Mouse (Mus musculus) T-cell, adult 2 months (primary cell): Measurements from ENCODE around the gene Msi2.

ENCODE experiments used
- DNase-seq: peaks from one replicate; pipeline ENCODE4 v3.0.0; 2022; ENCODE audit warnings: low spot score

The Msi2 gene

DNA sequence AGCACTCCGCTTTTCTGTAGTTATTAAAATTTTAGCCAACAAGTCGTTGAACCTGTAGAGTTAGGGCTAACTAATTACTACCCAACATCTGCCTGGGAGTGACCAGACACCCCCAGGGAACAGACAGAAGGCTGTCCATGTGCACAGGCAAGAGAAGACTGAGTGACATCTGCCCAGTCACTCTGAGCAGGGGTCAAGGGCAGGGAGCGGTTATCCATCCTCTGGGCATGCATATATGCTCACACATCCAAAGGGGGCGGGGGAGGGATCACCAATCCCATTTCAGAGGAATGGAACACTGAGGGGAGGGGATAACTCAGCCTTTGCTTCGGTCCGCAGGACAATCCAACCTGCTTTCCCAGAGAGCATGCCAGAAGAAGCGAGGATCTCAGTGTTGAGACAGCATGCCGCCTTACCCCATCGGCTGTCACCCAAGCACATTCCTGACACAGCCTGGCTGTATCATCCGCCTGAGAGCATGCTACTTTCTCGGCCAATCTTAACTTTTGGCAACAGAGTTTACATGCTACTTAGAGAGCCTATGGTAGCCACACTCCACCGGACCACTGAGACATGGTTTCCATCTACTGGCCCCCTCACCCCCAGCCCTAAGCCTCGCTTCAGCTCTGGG is 179.5 kb downstream of the Msi2 start:
- DNase-seq, result no peak

DNA sequence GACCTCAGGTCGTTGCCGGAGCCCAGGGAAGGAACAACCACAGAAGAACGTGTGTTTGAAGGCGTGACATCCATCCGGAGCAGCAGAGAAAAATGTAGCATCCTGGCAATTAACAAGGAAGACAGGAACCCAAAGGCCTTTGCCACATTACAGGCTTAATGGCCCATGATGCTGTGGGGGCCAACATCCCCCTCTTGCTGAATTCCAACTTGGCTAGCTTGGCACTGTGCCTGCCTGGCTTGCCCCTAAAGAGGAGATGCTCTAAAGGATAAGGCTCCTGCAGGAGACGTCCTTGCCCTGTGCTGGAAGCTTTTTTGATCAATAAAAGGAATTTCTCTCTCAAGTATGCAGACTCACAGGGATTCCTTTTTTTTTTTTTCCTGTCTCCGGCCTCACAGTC is 181.0 kb downstream of the Msi2 start:
- no peak for DNase-seq

DNA sequence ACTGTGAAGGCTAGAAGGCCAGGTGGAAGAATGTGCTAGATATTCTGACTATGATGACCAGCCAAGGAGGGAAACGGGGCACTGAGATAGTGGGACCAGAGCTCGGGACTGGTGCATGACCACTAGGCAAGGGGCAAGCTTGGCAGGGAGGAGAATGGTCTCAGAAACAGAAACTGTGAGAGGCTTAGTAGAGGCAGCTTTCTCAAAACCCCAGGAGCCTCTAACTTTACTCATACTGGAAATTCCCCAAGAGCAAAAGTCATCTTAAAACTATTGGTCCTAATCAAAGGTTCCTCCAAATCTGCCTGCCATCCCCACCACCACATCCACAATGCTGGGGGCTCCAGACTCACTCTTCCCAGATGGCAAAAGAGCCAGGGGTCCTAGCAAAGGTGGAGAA is 181.5 kb downstream of the Msi2 start:
- no peak for DNase-seq

DNA sequence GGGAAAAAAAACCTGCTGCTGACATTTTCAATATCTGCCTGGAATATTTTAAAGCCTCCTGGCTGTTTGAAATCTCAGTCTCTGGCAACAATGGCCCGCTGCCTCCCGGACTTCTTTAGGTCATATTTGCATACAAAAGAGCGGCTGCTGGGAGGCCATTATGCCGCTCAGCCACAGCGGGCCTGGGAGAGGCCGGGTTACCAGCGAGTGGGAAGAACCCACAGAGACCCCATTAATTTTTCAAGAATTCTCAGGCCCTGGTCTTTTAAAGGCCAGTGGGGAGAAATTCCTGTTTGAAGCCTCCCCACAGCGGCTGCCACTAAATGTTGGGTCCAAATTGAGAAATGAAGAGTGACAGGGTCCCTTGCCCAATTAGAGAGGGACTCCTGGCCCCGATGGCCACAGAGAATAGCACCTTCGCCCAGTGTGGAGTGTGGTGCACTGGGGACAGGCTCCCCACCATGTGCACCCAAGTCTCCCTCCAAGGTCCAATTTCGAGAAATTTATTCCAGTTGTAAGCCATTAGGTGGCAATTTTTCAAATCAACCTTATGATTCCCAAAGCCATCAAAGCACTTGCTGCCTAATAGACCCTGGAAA is 183.9 kb downstream of the Msi2 start:
- DNase-seq, result no peak

DNA sequence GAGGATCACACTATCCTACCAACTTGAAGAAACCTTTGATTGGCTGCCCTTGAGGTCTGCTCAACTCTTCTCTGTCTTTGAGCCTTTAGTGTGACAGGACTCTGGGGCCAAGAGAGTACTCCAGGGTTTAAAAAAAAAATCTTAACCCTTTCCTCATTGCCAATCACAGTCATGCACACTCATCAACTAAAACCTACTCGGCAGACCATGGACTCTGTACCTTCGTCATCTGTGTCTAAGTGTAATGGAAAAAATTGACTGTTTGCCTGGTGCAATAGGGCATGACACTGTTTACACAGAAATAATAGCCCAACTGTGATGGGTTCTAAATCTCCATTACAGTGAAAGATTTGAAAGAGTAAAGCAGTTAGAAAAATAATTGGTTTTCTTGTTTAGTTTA is 186.3 kb downstream of the Msi2 start:
- no peak for DNase-seq

DNA sequence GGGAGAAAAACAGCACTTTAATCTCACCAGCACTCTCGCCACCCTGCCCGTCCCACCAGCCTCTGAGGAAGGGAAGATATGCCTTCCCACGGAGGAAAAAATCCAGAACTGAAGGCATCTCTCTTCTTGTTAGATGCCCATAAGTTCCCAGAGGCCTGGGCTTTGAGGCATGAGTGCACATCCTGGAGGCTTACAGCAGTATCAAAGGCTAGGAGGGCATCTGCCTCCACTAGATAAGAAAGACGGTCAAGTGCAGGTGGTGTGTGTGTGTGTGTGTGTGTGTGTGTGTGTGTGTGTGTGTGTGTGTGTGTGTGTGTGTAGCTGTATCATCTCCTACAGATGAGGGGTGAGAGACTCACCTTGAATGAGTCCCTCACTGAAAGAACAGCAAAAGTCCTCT is 188.3 kb downstream of the Msi2 start:
- DNase-seq, result no peak

DNA sequence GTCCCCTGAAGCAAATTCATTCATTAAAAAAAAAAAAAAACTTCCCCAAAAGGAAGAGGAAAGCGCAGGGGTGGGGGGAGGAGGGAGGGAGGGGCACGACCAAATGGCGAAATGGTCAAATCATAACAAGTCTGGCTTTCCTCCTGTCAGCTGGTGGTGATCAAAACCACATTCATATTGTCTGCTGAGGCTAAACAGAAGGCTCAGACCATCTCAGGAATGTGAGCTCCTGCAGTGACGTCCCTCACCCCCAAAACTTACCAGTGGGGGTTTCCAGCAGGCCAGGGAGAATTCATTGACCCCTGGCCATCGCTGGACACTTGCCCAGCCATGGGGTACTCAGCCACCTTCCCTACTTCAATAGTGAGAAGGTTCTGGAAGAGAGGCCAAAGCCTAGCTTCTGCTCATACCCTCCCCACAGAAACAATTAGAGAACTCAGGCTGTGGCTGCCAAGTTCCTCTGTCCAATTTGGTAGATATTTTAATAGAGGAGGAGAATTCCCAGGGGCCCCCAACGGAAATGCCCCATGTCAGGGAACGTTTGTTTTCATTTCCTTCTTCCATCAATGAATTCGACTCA is 189.7 kb downstream of the Msi2 start:
- no peak for DNase-seq

DNA sequence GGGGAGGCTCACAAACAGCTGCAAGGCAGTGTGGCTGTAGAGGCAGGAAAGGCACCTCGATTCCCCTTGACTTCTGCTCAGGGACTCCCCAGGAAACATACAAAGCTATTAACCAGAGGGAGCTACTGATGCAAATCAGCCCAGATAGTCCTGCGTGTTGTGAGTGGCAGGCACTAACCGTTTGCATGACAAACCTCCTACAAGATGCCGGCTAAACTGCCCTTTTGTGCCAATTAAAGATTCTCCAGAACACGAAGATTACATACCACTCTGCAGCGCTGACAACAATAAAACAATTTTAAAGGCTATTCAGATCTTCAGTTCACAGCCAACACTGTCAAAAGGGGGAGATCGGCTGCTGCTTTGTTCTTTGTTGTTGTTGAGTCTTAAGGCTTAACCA is 191.6 kb downstream of the Msi2 start:
- no peak for DNase-seq

DNA sequence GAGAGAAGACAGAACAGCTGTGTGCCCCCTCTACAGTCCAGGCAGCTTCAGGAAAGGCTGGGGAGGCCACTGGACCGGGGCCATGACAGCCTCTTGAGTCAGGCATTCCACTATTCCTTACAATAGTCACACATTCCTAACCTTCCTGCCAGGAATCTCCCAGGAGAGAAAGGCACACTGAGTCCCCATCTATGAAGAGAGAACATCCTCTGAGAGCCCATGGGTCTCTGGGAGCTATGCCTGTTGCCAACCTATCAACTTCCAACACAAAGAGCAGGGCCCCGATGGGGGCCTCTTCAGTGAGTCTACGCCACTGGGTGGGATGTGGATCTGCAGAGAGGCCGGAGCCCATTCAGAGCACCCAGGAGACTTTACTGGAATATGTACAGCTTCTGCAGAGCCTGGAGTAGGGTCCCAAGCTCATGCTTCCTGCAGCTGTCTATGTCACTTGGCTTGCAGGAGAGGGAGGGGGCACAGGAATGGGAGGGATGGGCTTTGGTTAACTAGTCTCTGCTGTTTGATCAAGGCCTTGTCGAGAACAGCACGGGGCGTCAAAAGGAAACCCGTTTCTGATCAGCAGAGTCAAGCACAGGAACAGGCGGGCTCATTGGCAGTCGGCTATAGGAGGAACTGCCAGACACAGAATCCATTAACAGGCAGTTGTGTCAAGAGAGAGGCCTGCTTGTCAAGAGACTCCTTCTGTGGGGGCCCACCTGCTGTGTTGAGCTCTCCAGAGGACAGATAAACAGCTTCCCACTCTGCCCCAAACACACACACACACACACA is 193.3 kb downstream of the Msi2 start:
- no peak for DNase-seq

DNA sequence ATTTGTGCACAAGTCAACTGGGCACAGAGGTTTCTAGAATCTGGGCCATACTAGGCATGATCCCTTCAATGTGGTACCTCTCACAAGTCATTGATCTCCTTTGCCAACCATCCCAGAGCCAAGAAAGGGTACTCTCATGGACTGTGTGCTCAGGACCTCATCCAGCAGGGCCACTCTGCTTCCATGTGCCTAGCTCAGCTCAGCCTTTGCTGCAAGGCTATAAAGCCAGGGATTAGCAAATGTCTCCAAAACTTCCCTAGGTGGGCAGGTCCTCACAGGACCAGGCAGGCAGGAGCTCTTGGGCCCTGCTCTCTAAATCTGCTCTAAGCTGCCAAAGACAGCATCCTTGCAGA is 193.9 kb downstream of the Msi2 start:
- no peak for DNase-seq

DNA sequence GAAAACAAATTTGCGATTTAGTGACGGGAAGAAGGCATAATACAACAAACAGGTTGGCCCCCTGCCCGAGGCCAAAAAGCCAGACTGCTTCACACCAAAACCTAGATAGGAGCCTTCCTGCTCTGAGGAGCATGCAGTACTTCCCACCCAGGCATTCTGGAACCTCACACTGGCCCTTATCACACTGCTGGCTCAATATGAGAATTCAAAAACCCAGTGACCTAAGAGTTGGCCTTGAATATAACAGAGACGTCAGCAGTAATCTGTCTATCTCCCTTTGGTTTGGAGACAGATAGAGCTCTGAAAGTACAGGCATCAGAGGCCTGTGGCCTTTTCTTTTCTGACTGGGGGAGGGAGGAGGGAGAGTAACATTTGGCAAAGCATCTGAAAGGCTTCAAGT is 194.4 kb downstream of the Msi2 start:
- no peak for DNase-seq

DNA sequence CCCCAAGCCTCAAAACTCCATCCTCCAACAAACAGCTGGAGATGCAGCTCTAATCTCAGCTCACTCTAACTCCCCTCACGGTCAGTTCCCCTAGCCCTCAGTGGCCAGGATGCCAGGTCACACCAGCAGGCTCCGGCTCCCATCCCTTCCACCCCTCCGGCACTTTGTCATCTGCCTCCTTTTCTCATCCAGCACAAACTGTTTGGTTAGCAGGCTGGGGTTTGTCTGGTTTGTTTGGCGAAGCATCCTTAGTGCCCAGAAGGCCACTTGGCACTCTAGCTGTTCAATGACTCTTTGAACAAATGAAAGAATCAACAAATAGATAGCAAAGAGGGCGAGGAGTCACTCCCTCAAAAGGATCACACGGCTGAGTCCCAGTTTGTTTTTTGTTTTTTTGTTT is 194.8 kb downstream of the Msi2 start:
- no peak for DNase-seq

DNA sequence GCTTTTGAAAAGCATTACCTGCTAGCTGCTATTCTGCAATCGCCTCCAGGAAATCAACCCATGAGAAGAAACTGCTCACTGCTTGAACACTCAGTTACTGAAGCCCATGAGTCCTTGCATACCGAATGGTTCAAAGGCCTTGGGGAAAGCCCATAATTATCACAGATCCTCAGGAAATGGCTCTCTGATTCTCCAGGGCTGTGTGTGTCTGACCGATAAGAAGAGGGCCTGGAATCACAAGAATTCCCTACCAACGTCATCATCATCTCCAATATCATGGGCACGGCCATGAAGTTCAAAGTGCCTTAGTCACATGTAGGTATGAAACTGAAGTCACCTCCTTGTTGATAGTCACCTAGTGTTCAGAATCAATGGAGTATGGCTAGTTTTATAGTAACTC is 196.2 kb downstream of the Msi2 start:
- DNase-seq, result no peak

DNA sequence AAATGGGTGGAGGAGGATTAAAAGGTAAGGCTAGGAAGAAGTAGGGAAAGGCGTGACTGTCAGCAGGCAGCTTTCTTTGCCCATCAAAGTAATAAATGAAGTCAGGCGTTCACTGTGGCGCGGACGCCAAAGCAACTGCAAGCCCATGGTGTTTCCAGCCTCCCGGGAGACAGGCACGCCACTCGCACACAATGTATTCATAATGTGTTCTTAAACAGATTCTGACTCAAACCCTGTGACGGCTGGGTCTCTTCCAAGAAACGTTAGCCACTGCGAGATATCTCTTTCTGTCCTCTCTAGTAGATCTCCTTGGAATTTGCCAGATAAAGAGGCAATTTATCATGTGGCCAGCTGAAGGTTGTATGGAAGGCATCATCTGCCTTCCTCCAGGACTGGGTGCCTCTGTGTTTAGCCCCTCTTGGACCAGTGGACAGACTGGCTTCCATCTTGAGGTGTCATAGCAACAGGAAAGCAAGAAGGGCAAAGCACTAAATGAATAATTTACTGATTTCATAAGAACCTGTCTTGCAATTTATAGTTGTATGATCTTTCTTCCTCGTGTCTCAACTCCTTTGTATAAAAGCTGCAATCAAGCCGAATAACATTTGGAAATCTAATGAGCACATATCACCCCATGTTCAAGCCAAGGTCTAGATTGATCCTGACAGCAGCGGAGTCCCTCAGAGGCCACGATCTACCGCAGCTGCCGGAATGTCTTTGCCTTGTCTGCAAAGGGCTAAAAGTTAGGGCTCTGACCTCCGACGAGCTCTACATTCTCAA is 197.2 kb downstream of the Msi2 start:
- DNase-seq, result no peak

DNA sequence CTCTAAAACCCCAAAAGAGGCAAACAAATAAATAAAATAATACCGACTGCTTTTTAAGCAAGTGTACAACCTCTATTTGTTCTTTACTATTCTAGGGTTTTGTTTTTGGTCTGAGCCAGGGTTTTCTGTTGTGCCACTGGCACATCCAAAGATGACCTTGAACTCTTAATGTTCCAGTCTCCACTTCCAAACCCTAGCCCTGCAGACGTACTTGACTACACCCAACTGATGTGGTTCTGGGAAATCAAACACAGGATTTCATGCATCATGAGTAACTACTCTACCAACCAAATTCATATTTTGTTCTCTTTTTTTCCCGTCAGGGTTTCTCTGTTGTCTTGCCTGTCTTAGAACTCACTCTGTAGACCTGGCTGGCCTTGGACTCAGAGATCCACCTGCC is 200.0 kb downstream of the Msi2 start:
- DNase-seq, result no peak

DNA sequence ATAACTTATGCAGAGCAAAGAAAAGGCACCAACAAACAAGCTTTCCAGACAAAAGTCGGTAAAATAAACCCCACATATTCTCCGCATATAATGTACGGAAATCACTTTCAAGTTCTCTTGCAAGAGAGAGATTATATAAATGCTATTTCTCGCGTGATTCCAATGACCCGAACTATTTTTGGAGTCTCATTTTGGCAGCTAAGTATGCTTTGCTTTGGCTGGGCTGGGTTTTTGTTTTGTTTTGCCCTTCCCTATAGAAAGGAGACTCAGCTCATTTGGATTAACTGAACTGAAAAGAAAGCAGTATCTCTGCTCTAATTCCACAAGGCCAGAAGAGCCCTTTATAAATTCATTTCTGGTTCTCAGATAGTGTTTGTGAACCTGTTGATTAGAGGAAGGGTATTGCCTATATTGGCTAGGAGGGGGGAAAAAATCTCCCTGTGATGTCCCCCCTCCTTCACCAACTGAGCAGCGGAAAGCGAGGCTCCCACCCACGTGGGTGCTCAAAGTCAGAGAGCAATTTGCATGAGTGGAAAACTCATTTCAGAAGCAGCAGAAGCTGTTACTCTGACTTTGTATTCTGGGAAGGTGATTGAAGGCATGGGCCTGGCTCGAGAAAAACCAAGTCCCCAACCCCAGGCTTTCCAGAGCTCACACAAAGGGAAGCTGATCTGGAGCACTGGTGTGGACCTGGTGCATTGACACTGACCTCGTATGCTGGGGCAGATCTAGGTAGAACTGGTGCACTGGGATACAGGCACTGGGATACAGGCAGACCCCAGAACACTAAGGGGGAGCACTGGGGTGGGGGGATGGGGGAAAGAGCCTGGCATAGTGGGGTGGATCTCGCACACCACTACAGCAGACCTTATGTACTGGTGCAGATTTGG is 201.5 kb downstream of the Msi2 start:
- DNase-seq, result no peak

DNA sequence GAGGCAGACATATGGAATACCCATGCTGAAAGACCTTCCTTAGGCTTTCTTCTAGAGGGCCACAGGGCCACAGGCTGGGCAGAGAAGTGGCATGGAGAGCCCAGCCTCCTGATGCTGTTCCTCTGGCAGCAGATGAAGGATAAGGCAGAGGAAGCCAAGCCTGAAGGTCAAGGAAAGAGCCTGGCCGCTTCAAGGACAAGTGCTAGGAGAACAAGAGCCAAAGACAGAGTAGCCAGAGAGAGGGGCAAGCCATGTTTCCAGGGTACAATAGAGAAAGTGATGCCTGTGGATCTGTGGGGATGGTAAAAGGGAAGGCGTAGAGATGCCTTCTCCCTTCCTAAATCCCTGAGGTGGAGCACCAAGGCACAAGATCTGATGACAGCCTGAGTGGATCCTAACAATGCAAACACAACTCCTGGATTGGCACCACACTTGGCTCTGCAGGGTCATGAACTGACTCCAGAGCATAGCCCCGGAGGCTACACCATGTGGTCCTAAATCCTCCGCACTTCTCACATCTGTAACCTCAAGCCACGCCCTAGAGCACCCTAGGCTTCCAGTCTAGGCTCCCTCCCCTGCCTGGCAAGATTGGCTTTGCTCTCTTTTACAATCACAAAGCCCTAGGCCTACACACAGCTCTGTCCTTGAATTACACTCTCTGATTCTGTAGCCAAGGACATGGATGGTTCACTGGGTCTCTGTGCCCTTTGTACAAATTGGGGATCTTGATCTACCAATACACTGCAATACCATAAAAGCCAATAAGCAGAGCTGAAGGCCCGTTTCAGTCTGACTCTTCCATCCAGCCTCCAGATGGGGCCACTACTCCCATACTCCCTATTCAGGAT is 202.4 kb downstream of the Msi2 start:
- no peak for DNase-seq

DNA sequence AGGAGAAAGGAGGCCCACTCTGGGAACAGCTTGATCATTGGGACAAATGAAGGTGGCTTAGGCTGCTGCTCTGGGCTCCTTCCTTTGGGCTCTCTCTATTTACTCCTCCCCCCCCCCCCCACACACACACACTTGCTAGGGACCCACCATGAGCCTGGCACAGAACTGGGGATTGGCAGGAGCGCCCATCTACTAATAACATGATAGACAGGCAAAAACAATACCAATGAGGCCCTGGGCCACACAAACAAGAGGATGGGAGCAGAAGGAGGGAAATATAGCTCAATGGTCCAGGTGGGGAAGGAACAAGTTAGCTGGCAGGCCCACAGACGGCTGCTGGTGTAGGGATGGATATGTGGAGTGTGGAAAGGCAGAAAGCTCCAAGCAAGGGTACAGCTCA is 203.0 kb downstream of the Msi2 start:
- DNase-seq, result no peak

DNA sequence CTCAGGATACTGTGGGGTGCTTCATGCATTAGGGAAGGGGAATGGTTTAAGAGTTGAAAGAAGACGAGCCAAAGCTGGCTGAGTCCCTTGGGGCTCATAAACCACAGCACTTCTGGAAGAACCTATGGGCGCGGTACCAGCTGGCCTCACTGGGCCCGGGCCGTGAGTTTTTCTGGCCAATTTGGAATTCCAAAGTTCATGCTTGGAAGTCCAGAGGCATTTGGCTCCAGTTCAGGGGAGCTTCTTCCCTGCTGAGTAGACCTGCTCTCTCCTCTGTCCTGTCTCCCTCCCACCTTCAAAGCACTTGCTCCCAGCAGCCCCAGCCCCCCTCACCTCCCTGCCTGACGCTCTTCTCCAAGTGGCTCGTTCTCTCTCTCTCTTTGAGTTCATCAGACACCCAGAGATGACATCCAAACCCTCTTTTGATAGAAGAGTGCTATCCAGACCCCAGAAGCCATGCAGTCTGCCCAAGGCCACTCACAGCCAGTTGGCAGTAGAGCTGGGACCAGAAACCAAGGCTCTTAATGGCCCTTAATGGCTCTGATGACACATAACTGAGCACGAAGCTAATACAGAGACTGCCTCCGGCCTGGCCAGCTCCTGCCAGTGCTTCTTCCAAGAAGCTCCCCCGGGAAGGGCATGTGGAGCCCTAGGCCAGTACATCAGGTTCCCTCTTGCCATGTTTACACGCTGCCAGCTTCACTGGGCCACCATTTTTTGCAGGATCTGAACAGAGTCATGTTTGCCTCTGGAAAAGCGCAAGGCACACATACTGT is 204.0 kb downstream of the Msi2 start:
- DNase-seq, result no peak

DNA sequence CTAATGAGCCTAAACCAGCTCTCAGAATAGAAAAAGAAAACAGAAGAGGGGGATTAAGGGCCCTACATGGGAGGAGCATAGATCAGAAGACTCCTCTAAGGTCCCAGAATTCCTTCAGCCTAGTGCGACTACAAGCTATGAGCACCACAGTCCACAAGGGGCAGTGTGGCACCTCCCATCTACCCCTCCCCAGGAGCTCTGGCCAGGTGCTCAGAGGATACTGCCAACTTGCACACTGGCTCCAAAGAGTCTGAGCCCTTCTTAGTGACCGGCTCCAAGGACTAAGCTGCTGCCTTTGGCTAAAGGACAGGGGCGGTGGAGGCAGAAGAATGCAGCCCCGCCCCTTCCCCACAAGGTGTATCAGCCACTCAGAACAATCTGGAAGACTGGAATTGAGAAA is 205.7 kb downstream of the Msi2 start:
- peak; percentile 41 for DNase-seq
